Mouse (Mus musculus): ENCODE data around the gene Arid1b. TPM values are rescaled to one million over a fixed set of nuclear protein-coding genes. Genes with fewer than 3 reads are reported as not detected.

The Arid1b gene
- polyA plus RNA-seq, 2 experiments, result 14.7 to 20.5 TPM

- Histone ChIP-seq H3K27ac (replicated peaks; ENCODE audit: low read depth, low read length) (no peak overlapping the region), H3K4me3 (replicated peaks; ENCODE audit: low read length) (no peak overlapping the region), H3K27me3 (ENCODE audit: control insufficient read depth, insufficient read depth, low read length) (no peaks in the 10 kb centered on the region), H3K9me3 (ENCODE audit: control insufficient read depth, low read length) (no peaks in the 10 kb centered on the region), H3K9ac (ENCODE audit: low read depth, low read length, severe bottlenecking) (no peak overlapping the region), H3K36me3 (ENCODE audit: control insufficient read depth, insufficient read depth, low read length) (no peaks in the 10 kb centered on the region), H3K4me1 (ENCODE audit: control insufficient read depth, insufficient read depth, low read length) (peaks cover 27% of the 10 kb centered on the region), H3K4me2 (replicated peaks; ENCODE audit: low read depth, low read length, severe bottlenecking) (no peak overlapping the region)
- ATAC-seq (ENCODE audit: low FRiP score, low read depth), result no peak
- WGBS, result 54% methylated on average over 5 of the region's 5 CpGs
- no peak for DNase-seq (ENCODE audit: low spot score)
- no peak for TF ChIP-seq POLR2A (IDR thresholded peaks at IDR 0.05; ENCODE audit: borderline replicate concordance, extremely low read depth, insufficient read depth, insufficient read length)
Observed at GRCm38 (mm10) chr17:5195397-5195796, 201.3 kb downstream of the Arid1b start.

GRCm38 (mm10) chr17:5196005-5196404 is 201.9 kb downstream of the Arid1b start:
- TF ChIP-seq POLR2A (IDR thresholded peaks at IDR 0.05; ENCODE audit: borderline replicate concordance, extremely low read depth, insufficient read depth, insufficient read length), result no peak

GRCm38 (mm10) chr17:5196508-5196907 is 202.4 kb downstream of the Arid1b start:
- ATAC-seq (ENCODE audit: low FRiP score, low read depth), result no peak
- WGBS, result 65% methylated on average over 6 of the region's 6 CpGs
- Histone ChIP-seq H3K4me2 (replicated peaks; ENCODE audit: low read depth, low read length, severe bottlenecking) (no peak overlapping the region), H3K27me3 (ENCODE audit: control insufficient read depth, insufficient read depth, low read length) (no peaks in the 10 kb centered on the region), H3K9me3 (ENCODE audit: control insufficient read depth, low read length) (no peaks in the 10 kb centered on the region), H3K36me3 (ENCODE audit: control insufficient read depth, insufficient read depth, low read length) (no peaks in the 10 kb centered on the region), H3K4me3 (replicated peaks; ENCODE audit: low read length) (no peak overlapping the region), H3K27ac (replicated peaks; ENCODE audit: low read depth, low read length) (no peak overlapping the region), H3K9ac (ENCODE audit: low read depth, low read length, severe bottlenecking) (no peak overlapping the region), H3K4me1 (ENCODE audit: control insufficient read depth, insufficient read depth, low read length) (peaks cover 26% of the 10 kb centered on the region)
- TF ChIP-seq POLR2A (IDR thresholded peaks at IDR 0.05; ENCODE audit: borderline replicate concordance, extremely low read depth, insufficient read depth, insufficient read length), result no peak
- no peak for DNase-seq (ENCODE audit: low spot score)

More at GRCm38 (mm10) chr17:5196005-5196404, 201.9 kb downstream of the Arid1b start:
- Histone ChIP-seq H3K27me3 (ENCODE audit: control insufficient read depth, insufficient read depth, low read length) (no peaks in the 10 kb centered on the region), H3K27ac (replicated peaks; ENCODE audit: low read depth, low read length) (no peak overlapping the region), H3K4me2 (replicated peaks; ENCODE audit: low read depth, low read length, severe bottlenecking) (no peak overlapping the region), H3K36me3 (ENCODE audit: control insufficient read depth, insufficient read depth, low read length) (no peaks in the 10 kb centered on the region), H3K9me3 (ENCODE audit: control insufficient read depth, low read length) (no peaks in the 10 kb centered on the region), H3K4me1 (ENCODE audit: control insufficient read depth, insufficient read depth, low read length) (peaks cover 26% of the 10 kb centered on the region), H3K4me3 (replicated peaks; ENCODE audit: low read length) (no peak overlapping the region), H3K9ac (ENCODE audit: low read depth, low read length, severe bottlenecking) (no peak overlapping the region)
- 84% methylated on average over 10 of the region's 10 CpGs for WGBS
- ATAC-seq (ENCODE audit: low FRiP score, low read depth) (no peak), DNase-seq (ENCODE audit: low spot score) (no peak)

- 0 out of 2 replicates have a peak, but pooled peaks have one; percentile 34 for ATAC-seq (ENCODE audit: low FRiP score, low read depth)
- no peaks in the 10 kb centered on the region for H3K27me3 ChIP-seq (ENCODE audit: control insufficient read depth, insufficient read depth, low read length)
- no peak overlapping the region for H3K4me3 ChIP-seq (replicated peaks; ENCODE audit: low read length)
- H3K9ac ChIP-seq (ENCODE audit: low read depth, low read length, severe bottlenecking), result no peak overlapping the region
- no peak for TF ChIP-seq POLR2A (IDR thresholded peaks at IDR 0.05; ENCODE audit: borderline replicate concordance, extremely low read depth, insufficient read depth, insufficient read length)
- no peaks in the 10 kb centered on the region for H3K36me3 ChIP-seq (ENCODE audit: control insufficient read depth, insufficient read depth, low read length)
- H3K9me3 ChIP-seq (ENCODE audit: control insufficient read depth, low read length), result no peaks in the 10 kb centered on the region
- DNase-seq (ENCODE audit: low spot score), result no peak
- 36% methylated on average over 2 of the region's 2 CpGs for WGBS
- peaks cover 26% of the 10 kb centered on the region for H3K4me1 ChIP-seq (ENCODE audit: control insufficient read depth, insufficient read depth, low read length)
- H3K27ac ChIP-seq (replicated peaks; ENCODE audit: low read depth, low read length), result no peak overlapping the region
- no peak overlapping the region for H3K4me2 ChIP-seq (replicated peaks; ENCODE audit: low read depth, low read length, severe bottlenecking)
Observed at GRCm38 (mm10) chr17:5197083-5197482, 203.0 kb downstream of the Arid1b start.

GRCm38 (mm10) chr17:5197765-5198164 is 203.6 kb downstream of the Arid1b start:
- H3K9ac ChIP-seq (ENCODE audit: low read depth, low read length, severe bottlenecking), result no peak overlapping the region
- no peaks in the 10 kb centered on the region for H3K9me3 ChIP-seq (ENCODE audit: control insufficient read depth, low read length)
- no peaks in the 10 kb centered on the region for H3K36me3 ChIP-seq (ENCODE audit: control insufficient read depth, insufficient read depth, low read length)
- DNase-seq (ENCODE audit: low spot score) (no peak), ATAC-seq (ENCODE audit: low FRiP score, low read depth) (no peak)
- H3K27ac ChIP-seq (replicated peaks; ENCODE audit: low read depth, low read length), result no peak overlapping the region
- 72% methylated on average over 3 of the region's 3 CpGs for WGBS
- no peaks in the 10 kb centered on the region for H3K27me3 ChIP-seq (ENCODE audit: control insufficient read depth, insufficient read depth, low read length)
- TF ChIP-seq POLR2A (IDR thresholded peaks at IDR 0.05; ENCODE audit: borderline replicate concordance, extremely low read depth, insufficient read depth, insufficient read length), result no peak
- peaks cover 26% of the 10 kb centered on the region for H3K4me1 ChIP-seq (ENCODE audit: control insufficient read depth, insufficient read depth, low read length)
- H3K4me3 ChIP-seq (replicated peaks; ENCODE audit: low read length), result no peak overlapping the region
- H3K4me2 ChIP-seq (replicated peaks; ENCODE audit: low read depth, low read length, severe bottlenecking), result no peak overlapping the region

- no peak for TF ChIP-seq POLR2A (IDR thresholded peaks at IDR 0.05; ENCODE audit: borderline replicate concordance, extremely low read depth, insufficient read depth, insufficient read length)
- Histone ChIP-seq H3K36me3 (ENCODE audit: control insufficient read depth, insufficient read depth, low read length) (no peaks in the 10 kb centered on the region), H3K9me3 (ENCODE audit: control insufficient read depth, low read length) (no peaks in the 10 kb centered on the region), H3K4me2 (replicated peaks; ENCODE audit: low read depth, low read length, severe bottlenecking) (no peak overlapping the region), H3K27me3 (ENCODE audit: control insufficient read depth, insufficient read depth, low read length) (no peaks in the 10 kb centered on the region), H3K4me3 (replicated peaks; ENCODE audit: low read length) (no peak overlapping the region), H3K9ac (ENCODE audit: low read depth, low read length, severe bottlenecking) (no peak overlapping the region), H3K4me1 (ENCODE audit: control insufficient read depth, insufficient read depth, low read length) (peaks cover 26% of the 10 kb centered on the region), H3K27ac (replicated peaks; ENCODE audit: low read depth, low read length) (no peak overlapping the region)
- ATAC-seq (ENCODE audit: low FRiP score, low read depth) (no peak), DNase-seq (ENCODE audit: low spot score) (no peak)
- WGBS, result 71% methylated on average over 6 of the region's 6 CpGs
Observed at GRCm38 (mm10) chr17:5198252-5198651, 204.1 kb downstream of the Arid1b start.

Measured in limb, embryonic 14.5 days (tissue).